Mouse (Mus musculus): Measurements from ENCODE around the gene Unc93b1.

Gene Unc93b1

GRCm38 (mm10) chr19:3980917-3981316, 45.9 kb downstream of the Unc93b1 start:
- in situ Hi-C loops (cut with MboI, MseI), result loop anchor here in 1 of 2 experiments (5.0 kb wide), 1 partner anchor 39 kb away; no protein-coding TSS in a partner anchor

GRCm38 (mm10) chr19:3983527-3984200, 48.7 kb downstream of the Unc93b1 start:
- in situ Hi-C loops (cut with MboI, MseI), result loop anchor here in 1 of 2 experiments (5.0 kb wide), 1 partner anchor 41 kb away; no protein-coding TSS in a partner anchor

- in situ Hi-C loops (cut with MboI, MseI), result no loop called here
Measured at GRCm38 (mm10) chr19:3985261-3985681, 50.3 kb downstream of the Unc93b1 start.

- in situ Hi-C loops (cut with MboI, MseI), result no loop called here
Measured at GRCm38 (mm10) chr19:3986334-3986733, 51.3 kb downstream of the Unc93b1 start, which contains the start of gene Acy3. Gene Acy3, plus strand, starts transcription at chr19:3986570.

- in situ Hi-C loops (cut with MboI, MseI), result no loop called here
Measured at GRCm38 (mm10) chr19:3988066-3988465, 53.1 kb downstream of the Unc93b1 start.

- in situ Hi-C loops (cut with MboI, MseI), result no loop called here
Measured at GRCm38 (mm10) chr19:3988750-3989149, 53.8 kb downstream of the Unc93b1 start.

- in situ Hi-C loops (cut with MboI, MseI), result loop anchor here in 1 of 2 experiments (5.0 kb wide), 1 partner anchor 51 kb away; no protein-coding TSS in a partner anchor
Measured at GRCm38 (mm10) chr19:3990804-3991203, 55.8 kb downstream of the Unc93b1 start.

- in situ Hi-C loops (cut with MboI, MseI), result loop anchor here in 1 of 2 experiments (5.0 kb wide), 1 partner anchor 51 kb away; no protein-coding TSS in a partner anchor
Measured at GRCm38 (mm10) chr19:3991562-3991961, 56.6 kb downstream of the Unc93b1 start.

- in situ Hi-C loops (cut with MboI, MseI), result loop anchor here in 1 of 2 experiments (5.0 kb wide), 1 partner anchor 50 kb away; no protein-coding TSS in a partner anchor
Measured at GRCm38 (mm10) chr19:3991966-3992365, 57.0 kb downstream of the Unc93b1 start.

- in situ Hi-C loops (cut with MboI, MseI), result loop anchor here in 1 of 2 experiments (5.0 kb wide), 1 partner anchor 50 kb away; no protein-coding TSS in a partner anchor
Measured at GRCm38 (mm10) chr19:3992416-3992815, 57.4 kb downstream of the Unc93b1 start, which contains the start of gene Tbx10. Gene Tbx10, plus strand, starts transcription at chr19:3992752.

GRCm38 (mm10) chr19:3994932-3995331, 59.9 kb downstream of the Unc93b1 start:
- in situ Hi-C loops (cut with MboI, MseI), result loop anchor here in 1 of 2 experiments (5.0 kb wide), 1 partner anchor 47 kb away; no protein-coding TSS in a partner anchor

- in situ Hi-C loops (cut with MboI, MseI), result no loop called here
Measured at GRCm38 (mm10) chr19:3995505-3995904, 60.5 kb downstream of the Unc93b1 start.

- in situ Hi-C loops (cut with MboI, MseI), result no loop called here
Measured at GRCm38 (mm10) chr19:3996106-3996505, 61.1 kb downstream of the Unc93b1 start.

- in situ Hi-C loops (cut with MboI, MseI), result no loop called here
Measured at GRCm38 (mm10) chr19:3996747-3997146, 61.8 kb downstream of the Unc93b1 start.

- in situ Hi-C loops (cut with MboI, MseI), result no loop called here
Measured at GRCm38 (mm10) chr19:3997231-3997630, 62.2 kb downstream of the Unc93b1 start.

- in situ Hi-C loops (cut with MboI, MseI), result no loop called here
Measured at GRCm38 (mm10) chr19:3998335-3998734, 63.3 kb downstream of the Unc93b1 start.
